Mouse (Mus musculus) embryonic facial prominence, embryonic 12.5 days (tissue): ENCODE measurements around the gene Xpot. TPM values are rescaled to one million over a fixed set of nuclear protein-coding genes. Genes with fewer than 3 reads are reported as not detected.

ENCODE experiments used
- ATAC-seq: fragments of 200-750 bp; cut with Nextera tagmentation; 2 replicates; pipeline ENCODE4 v1.8.0; 2017; ENCODE audit not compliant: insufficient number of reproducible peaks, insufficient read depth, low FRiP score, low TSS enrichment
- H3K27ac ChIP-seq: fragments of 300-500 bp; sonication (generic); 2 replicates; pipeline ENCODE4 v1.5.1; 2016; ENCODE audit warnings: mild to moderate bottlenecking
- H3K27me3 ChIP-seq: fragments of 300-500 bp; sonication (generic); 2 replicates; pipeline ENCODE4 v1.6.1; 2016; ENCODE audit warnings: mild to moderate bottlenecking, moderate library complexity
- H3K36me3 ChIP-seq: fragments of 300-500 bp; sonication (generic); 2 replicates; pipeline ENCODE4 v1.6.1; 2016; ENCODE audit warnings: mild to moderate bottlenecking
- H3K4me1 ChIP-seq: fragments of 300-500 bp; sonication (generic); 2 replicates; pipeline ENCODE4 v1.6.1; 2016
- H3K4me2 ChIP-seq: fragments of 300-500 bp; sonication (generic); replicated peaks from 2 replicates; pipeline ENCODE4 v1.6.1; 2016; ENCODE audit warnings: mild to moderate bottlenecking, moderate library complexity
- H3K4me3 ChIP-seq: fragments of 300-500 bp; sonication (generic); 2 replicates; pipeline ENCODE4 v1.5.1; 2016; ENCODE audit warnings: mild to moderate bottlenecking
- H3K9ac ChIP-seq: fragments of 300-500 bp; sonication (generic); 2 replicates; pipeline ENCODE4 v1.6.1; 2016; ENCODE audit warnings: mild to moderate bottlenecking, moderate library complexity
- H3K9me3 ChIP-seq: fragments of 300-500 bp; sonication (generic); 2 replicates; pipeline ENCODE4 v1.6.1; 2016; ENCODE audit warnings: mild to moderate bottlenecking, moderate library complexity
- WGBS: fragments of 180-500 bp; shearing (Covaris S2); methylation state at CpG from one replicate; pipeline ENCODE4 v1.1.7; 2016; 5-methylcytosine and 5-hydroxymethylcytosine counted together
- polyA plus RNA-seq: library from polyadenylated mRNA; unstranded; fragments of >200 nt; fragmentation: Nextera tagmentation; extraction: Ambion mirVana; gene quantifications from 2 replicates; pipeline ENCODE4 v1.2.1, GENCODE M21; 2016

The Xpot gene
- 49.6 and 59.5 TPM in 2 replicates for polyA plus RNA-seq

GRCm38 (mm10) chr10:121626186-121626882 is at the start of gene Xpot:
Xpot (minus strand) TSS chr10:121626332.
- H3K27me3 ChIP-seq = no peaks in the 10 kb centered on the region
- H3K9ac ChIP-seq = peak within 1 kb of the TSS; percentile 86
- ATAC-seq = peak; percentile 99

DNA sequence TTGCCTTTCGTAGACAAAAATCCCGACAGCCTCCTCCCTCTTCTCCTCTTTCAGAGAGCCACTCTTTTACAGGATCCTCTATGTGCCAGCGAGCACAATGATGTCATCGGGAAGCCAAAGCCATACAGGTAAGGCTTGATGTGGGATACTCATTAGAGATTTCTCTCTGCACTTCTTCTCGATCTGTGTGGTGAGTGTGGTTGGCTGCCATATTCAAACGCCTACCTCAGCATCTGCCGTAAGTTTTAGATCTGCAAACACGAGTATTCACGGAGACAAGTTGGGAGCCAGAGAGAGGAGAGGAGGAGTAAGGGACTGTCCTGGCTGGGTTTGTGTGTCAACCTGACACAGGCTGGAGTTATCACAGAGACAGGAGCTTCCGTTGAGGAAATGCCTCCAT is 43.0 kb upstream of the Xpot start:
- no peak for ATAC-seq
- no peaks in the 10 kb centered on the region for H3K36me3 ChIP-seq
- WGBS = 72% methylated on average over 10 of the region's 10 CpGs

More at GRCm38 (mm10) chr10:121626186-121626882, at the start of gene Xpot:
- H3K36me3 ChIP-seq = peaks cover 10% of the 10 kb centered on the region
- under 1% methylated on average over 70 of the region's 70 CpGs for WGBS
- peak within 1 kb of the TSS; percentile 72 for H3K4me2 ChIP-seq
- no peaks in the 10 kb centered on the region for H3K9me3 ChIP-seq
- H3K27ac ChIP-seq = peak within 1 kb of the TSS; percentile 96
- H3K4me1 ChIP-seq = peaks cover 10% of the 10 kb centered on the region; the same call in 1 of the 2 replicates
- peak within 1 kb of the TSS; percentile 85 for H3K4me3 ChIP-seq

GRCm38 (mm10) chr10:121665631-121666145 is 39.6 kb upstream of the Xpot start:
- H3K9ac ChIP-seq = no peak overlapping the region
- no peak overlapping the region for H3K4me2 ChIP-seq
- no peak overlapping the region for H3K4me3 ChIP-seq
- H3K9me3 ChIP-seq = no peaks in the 10 kb centered on the region
- H3K4me1 ChIP-seq = no peaks in the 10 kb centered on the region
- no peaks in the 10 kb centered on the region for H3K36me3 ChIP-seq
- no peaks in the 10 kb centered on the region for H3K27me3 ChIP-seq
- WGBS = 61% methylated on average over 8 of the region's 8 CpGs
- ATAC-seq = no peak
- no peak overlapping the region for H3K27ac ChIP-seq

More for the DNA sequence above, 43.0 kb upstream of the Xpot start:
- H3K9me3 ChIP-seq = peaks cover 4% of the 10 kb centered on the region; the same call in 1 of the 2 replicates
- no peak overlapping the region for H3K4me2 ChIP-seq
- H3K4me1 ChIP-seq = no peaks in the 10 kb centered on the region
- no peak overlapping the region for H3K27ac ChIP-seq
- H3K4me3 ChIP-seq = no peak overlapping the region
- no peak overlapping the region for H3K9ac ChIP-seq
- H3K27me3 ChIP-seq = no peaks in the 10 kb centered on the region

DNA sequence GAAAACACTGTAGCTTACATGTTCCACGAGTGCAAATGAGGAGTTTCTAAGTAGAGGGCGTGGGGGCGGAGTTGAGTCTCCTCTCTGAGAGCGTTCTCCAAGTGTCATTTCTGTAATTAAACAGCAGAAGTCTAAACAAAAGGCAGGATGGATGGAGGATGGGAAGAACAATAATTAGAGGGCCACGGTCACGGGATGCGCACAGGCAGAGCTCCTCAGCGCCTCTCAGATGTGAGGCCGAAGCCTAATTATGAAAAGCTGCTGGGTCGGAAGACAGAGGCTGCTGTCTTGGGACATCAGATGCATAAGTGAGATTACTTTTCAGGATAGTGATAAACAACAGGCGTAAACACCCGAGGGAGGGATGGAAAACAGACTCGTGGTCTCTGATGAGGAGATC is 37.5 kb upstream of the Xpot start:
- Histone ChIP-seq H3K4me2 (no peak overlapping the region), H3K9me3 (no peaks in the 10 kb centered on the region), H3K4me1 (no peaks in the 10 kb centered on the region), H3K9ac (no peak overlapping the region), H3K27me3 (no peaks in the 10 kb centered on the region), H3K36me3 (no peaks in the 10 kb centered on the region), H3K27ac (no peak overlapping the region), H3K4me3 (no peak overlapping the region)
- 52% methylated on average over 13 of the region's 13 CpGs for WGBS
- no peak for ATAC-seq

- H3K9ac ChIP-seq = no peak overlapping the region
- H3K27ac ChIP-seq = no peak overlapping the region
- WGBS = 93% methylated on average over 2 of the region's 2 CpGs
- no peaks in the 10 kb centered on the region for H3K27me3 ChIP-seq
- H3K4me2 ChIP-seq = no peak overlapping the region
- H3K4me3 ChIP-seq = no peak overlapping the region
- H3K9me3 ChIP-seq = no peaks in the 10 kb centered on the region
- no peak for ATAC-seq
- no peaks in the 10 kb centered on the region for H3K4me1 ChIP-seq
- H3K36me3 ChIP-seq = no peaks in the 10 kb centered on the region
Observed at GRCm38 (mm10) chr10:121662711-121663110, 36.6 kb upstream of the Xpot start.

DNA sequence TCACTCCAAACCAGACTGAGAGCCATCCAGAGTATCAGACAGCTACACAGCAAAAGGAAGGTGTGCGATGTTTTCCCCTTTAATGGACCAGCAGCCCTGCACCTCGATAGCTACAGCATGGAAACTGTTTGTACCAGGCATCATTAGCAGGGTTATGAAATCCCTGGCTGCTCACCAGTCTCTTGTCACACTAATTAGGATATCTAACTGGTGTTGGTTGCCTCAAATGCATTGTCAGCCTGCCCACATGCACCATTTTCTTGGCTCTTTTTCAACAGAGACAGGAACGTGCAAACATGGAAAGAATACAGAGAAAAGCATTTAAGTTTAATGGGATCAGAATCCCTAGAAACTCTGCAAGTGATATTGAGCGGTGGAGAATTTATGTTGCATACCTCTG is 29.8 kb upstream of the Xpot start:
- no peak overlapping the region for H3K4me2 ChIP-seq
- no peaks in the 10 kb centered on the region for H3K4me1 ChIP-seq
- no peak overlapping the region for H3K9ac ChIP-seq
- H3K36me3 ChIP-seq = no peaks in the 10 kb centered on the region
- H3K9me3 ChIP-seq = no peaks in the 10 kb centered on the region
- H3K27me3 ChIP-seq = no peaks in the 10 kb centered on the region
- H3K4me3 ChIP-seq = no peak overlapping the region
- 92% methylated on average over 4 of the region's 4 CpGs for WGBS
- no peak for ATAC-seq
- H3K27ac ChIP-seq = no peak overlapping the region

DNA sequence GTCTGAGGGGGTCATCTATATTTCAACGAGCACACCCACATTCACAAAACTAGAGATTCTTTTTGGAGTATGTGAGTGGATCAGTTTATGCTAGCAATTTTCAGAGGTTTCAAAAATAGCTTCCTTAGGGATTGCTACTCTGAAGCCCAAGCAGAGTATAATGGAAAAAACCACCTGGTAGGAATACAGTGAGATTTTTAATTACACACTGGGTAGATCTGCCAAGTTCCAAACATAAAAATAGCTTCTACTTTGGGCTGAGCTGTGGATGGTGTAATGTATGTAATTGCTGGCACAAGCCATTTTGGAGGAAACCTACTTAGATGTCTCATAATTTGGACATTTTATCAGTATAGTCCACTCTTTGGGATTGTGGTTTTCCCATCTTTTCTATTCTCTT is 26.9 kb upstream of the Xpot start:
- no peaks in the 10 kb centered on the region for H3K9me3 ChIP-seq
- H3K36me3 ChIP-seq = no peaks in the 10 kb centered on the region
- no peak for ATAC-seq
- H3K4me3 ChIP-seq = no peak overlapping the region
- H3K27ac ChIP-seq = no peak overlapping the region
- no peaks in the 10 kb centered on the region for H3K4me1 ChIP-seq
- H3K4me2 ChIP-seq = no peak overlapping the region
- no peaks in the 10 kb centered on the region for H3K27me3 ChIP-seq
- no peak overlapping the region for H3K9ac ChIP-seq
- WGBS = 94% methylated on average over 1 of the region's 1 CpGs

DNA sequence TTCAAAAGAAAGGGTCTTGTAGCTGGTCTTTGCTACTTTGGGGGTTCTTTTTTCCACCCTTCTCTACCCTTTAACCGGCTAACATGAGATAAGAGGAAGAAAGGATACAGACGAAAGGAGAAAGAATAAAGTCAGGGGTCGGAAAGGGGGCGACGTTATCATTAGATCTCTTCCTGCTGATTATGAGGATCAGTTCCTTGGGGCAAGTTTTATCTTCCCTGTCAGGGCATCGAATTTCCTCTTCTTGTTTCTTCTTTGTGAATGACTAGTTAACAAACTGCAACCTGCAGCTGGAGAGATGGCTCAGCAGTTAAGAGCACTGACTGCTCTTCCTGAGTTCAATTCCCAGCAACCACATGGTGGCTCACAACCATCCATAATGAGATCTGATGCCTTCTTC is 20.2 kb upstream of the Xpot start:
- Histone ChIP-seq H3K27me3 (peaks cover 28% of the 10 kb centered on the region), H3K9ac (no peak overlapping the region), H3K9me3 (no peaks in the 10 kb centered on the region), H3K4me3 (no peak overlapping the region), H3K27ac (no peak overlapping the region), H3K4me1 (peaks cover 6% of the 10 kb centered on the region), H3K36me3 (no peaks in the 10 kb centered on the region), H3K4me2 (no peak overlapping the region)
- WGBS = 46% methylated on average over 6 of the region's 6 CpGs
- ATAC-seq = no peak

GRCm38 (mm10) chr10:121642054-121642947 is 16.2 kb upstream of the Xpot start:
- H3K4me2 ChIP-seq = peak overlapping the region; percentile 99
- H3K4me3 ChIP-seq = peak overlapping the region; percentile 57
- peak overlapping the region; percentile 58 for H3K9ac ChIP-seq
- H3K27ac ChIP-seq = no peak overlapping the region
- no peaks in the 10 kb centered on the region for H3K36me3 ChIP-seq
- no peak for ATAC-seq
- no peaks in the 10 kb centered on the region for H3K9me3 ChIP-seq
- peaks cover 28% of the 10 kb centered on the region for H3K27me3 ChIP-seq
- peaks cover 6% of the 10 kb centered on the region for H3K4me1 ChIP-seq
- WGBS = 4% methylated on average over 28 of the region's 28 CpGs

DNA sequence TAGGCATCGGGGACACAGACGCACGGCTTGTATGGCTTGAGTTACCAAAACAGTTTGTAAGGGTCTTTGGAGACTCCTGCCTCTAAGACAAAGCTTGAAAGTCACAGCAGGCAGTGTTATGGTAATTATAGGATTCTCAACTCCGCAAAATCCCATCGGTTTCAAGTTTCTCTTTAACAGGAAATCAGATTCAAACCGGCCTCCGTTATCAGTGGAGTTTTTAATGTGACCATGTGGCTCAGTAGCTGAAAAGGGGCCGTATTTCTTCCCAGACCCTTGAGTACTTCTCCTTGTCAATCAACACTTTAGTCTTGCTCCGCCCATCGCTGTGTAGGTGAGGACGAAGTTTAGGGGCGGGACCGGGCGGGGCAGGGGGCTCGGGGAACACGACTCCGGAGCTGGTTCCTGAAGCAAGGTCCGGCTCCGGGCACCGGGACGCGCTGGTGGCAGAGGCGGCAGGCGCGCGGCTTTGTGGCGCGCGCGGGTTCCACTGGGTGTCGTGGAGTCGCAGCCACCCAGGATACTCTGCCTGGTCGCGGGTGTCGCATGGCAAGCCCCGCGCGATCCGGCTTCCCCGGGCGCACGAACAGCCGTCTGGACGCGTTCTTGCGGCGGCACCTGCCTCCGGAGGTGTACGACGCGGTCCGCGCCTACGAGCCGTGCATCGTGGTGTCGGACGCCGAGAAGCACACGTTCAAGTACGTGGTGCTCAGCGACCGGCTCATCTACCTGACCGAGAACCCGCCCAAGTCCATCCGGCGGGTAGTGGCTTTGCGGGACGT is 15.3 kb upstream of the Xpot start, which contains the start of gene D930020B18Rik:
TSS of gene D930020B18Rik (plus strand) at position 317 of the 782 bp plus-strand sequence.
- H3K27ac ChIP-seq = 0 out of 2 replicates have a peak within 1 kb of the TSS, but pooled peaks have one; percentile 19
- ATAC-seq = peak; percentile 22; the same call in 1 of the 2 replicates
- H3K4me2 ChIP-seq = peak within 1 kb of the TSS; percentile 99
- H3K4me3 ChIP-seq = peak within 1 kb of the TSS; percentile 57
- peaks cover 6% of the 10 kb centered on the region for H3K4me1 ChIP-seq
- H3K27me3 ChIP-seq = peaks cover 28% of the 10 kb centered on the region
- H3K9ac ChIP-seq = peak within 1 kb of the TSS; percentile 58
- under 1% methylated on average over 69 of the region's 69 CpGs for WGBS
- no peaks in the 10 kb centered on the region for H3K36me3 ChIP-seq
- H3K9me3 ChIP-seq = no peaks in the 10 kb centered on the region

DNA sequence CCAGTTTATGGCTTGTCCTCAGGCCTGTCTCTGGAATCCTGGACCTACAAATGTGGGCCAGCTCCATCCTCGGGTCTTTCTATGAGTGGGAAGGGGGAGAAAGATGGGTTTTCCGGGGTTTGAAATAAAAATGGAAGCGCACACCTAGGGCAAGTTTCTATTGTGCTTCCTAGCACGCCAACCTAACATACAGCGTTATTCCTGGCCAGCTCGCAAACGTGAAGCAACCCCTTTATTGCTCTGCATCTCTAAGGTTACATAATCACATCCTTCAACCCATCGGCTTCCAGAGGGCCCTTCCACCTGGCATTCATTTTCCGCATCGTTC is 14.8 kb upstream of the Xpot start:
- Histone ChIP-seq H3K9ac (no peak overlapping the region), H3K36me3 (no peaks in the 10 kb centered on the region), H3K4me2 (peak overlapping the region; percentile 99), H3K27ac (0 out of 2 replicates have a peak overlapping the region, but pooled peaks have one; percentile 19), H3K9me3 (no peaks in the 10 kb centered on the region), H3K27me3 (peaks cover 28% of the 10 kb centered on the region), H3K4me1 (peaks cover 6% of the 10 kb centered on the region), H3K4me3 (peak overlapping the region; percentile 57)
- 9% methylated on average over 10 of the region's 10 CpGs for WGBS
- ATAC-seq = no peak
